Mouse (Mus musculus): ENCODE data around the gene Cuta.
"Not testable (repeated sequence)": the region's sequence is repeated elsewhere in the genome, so short reads cannot be mapped to it uniquely, and the experiment has no call there.

Cuta gene

DNA sequence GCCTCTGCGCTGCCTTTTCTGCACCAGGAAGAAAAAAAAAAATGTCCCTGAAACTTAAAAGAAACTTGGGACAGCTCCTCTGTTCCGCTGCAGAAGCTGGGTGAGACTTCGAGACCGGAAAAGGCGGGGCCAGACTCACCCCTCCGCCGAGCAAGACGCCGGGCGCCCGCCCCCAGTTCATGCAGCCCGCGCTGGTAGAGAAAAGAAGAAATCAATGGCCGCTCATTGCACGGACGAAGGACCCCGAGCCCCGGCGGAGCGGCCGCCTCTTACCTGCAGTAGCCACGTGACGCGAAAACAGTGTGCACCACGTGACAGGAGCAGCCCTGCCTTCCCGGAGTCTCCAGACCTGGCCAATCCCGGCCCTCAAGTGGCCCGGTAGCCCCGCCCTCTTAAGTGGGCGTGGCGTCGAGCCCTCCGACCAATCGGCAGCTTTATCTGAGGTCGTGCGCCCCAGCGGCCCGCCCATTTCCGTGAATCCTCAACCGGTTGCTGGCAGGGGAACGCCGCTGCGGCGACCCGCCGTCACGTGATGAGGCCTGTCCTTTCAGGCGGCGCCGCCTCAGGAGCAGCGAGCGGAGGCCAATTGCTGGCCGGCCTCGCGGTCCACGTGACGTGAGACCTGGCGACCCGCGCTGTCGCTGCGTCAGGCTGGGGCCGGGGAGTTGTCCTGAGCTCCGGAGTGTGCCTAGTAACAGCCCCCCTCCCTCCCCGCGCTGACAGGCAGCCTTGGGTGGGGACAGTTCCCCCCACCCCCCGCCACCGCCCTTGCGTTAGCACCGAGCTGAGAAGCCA, at the start of gene Cuta:
Gene Cuta, minus strand, starts transcription at position 392 of the 795 bp plus-strand sequence.
- peak; percentile 99 to 100 for DNase-seq (ENCODE audit: low read depth in 1 of 2, low spot score in 2 of 2)

GRCm38 (mm10) chr17:26985503-26986179, 46.3 kb upstream of the Cuta start:
- DNase-seq (ENCODE audit: low read depth in 1 of 2, low spot score in 2 of 2), result no peak

- DNase-seq (ENCODE audit: low read depth in 1 of 2, low spot score in 2 of 2), result no peak
Observed at GRCm38 (mm10) chr17:26983382-26983781, 44.0 kb upstream of the Cuta start.

DNA sequence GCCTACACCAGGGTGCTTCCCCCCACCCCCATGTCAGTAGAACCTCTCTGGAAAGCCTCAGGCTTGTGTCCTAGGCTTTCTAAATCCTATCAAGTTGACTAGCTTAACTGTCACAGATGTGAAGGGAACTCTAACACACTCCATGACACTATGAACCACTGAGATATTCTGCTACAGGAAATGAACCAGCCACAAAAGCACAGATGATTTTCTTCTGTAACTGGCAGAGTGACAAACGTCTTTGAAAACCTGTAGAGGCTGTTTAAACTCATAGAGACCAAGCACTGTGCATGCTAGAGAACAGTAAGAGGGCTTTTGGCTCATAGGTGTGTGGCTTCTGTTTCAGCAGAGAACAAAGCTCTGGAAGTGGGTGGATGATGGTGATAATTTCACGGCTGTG, 41.7 kb upstream of the Cuta start:
- no peak for DNase-seq (ENCODE audit: low read depth in 1 of 2, low spot score in 2 of 2)

GRCm38 (mm10) chr17:26979426-26979825, 40.1 kb upstream of the Cuta start:
- no peak for DNase-seq (ENCODE audit: low read depth in 1 of 2, low spot score in 2 of 2)

GRCm38 (mm10) chr17:26977354-26977753, 38.0 kb upstream of the Cuta start:
- DNase-seq (ENCODE audit: low read depth in 1 of 2, low spot score in 2 of 2), result not testable (repeated sequence)

- DNase-seq (ENCODE audit: low read depth in 1 of 2, low spot score in 2 of 2), result no peak
Observed at GRCm38 (mm10) chr17:26975415-26975814, 36.0 kb upstream of the Cuta start.

GRCm38 (mm10) chr17:26974547-26974946, 35.2 kb upstream of the Cuta start:
- DNase-seq (ENCODE audit: low read depth in 1 of 2, low spot score in 2 of 2), result no peak

GRCm38 (mm10) chr17:26972703-26973574, 33.6 kb upstream of the Cuta start, which contains the start of gene Zbtb9:
TSS of gene Zbtb9 (plus strand) at chr17:26973167.
- DNase-seq (ENCODE audit: low read depth in 1 of 2, low spot score in 2 of 2), result peak; percentile 86 to 90

DNA sequence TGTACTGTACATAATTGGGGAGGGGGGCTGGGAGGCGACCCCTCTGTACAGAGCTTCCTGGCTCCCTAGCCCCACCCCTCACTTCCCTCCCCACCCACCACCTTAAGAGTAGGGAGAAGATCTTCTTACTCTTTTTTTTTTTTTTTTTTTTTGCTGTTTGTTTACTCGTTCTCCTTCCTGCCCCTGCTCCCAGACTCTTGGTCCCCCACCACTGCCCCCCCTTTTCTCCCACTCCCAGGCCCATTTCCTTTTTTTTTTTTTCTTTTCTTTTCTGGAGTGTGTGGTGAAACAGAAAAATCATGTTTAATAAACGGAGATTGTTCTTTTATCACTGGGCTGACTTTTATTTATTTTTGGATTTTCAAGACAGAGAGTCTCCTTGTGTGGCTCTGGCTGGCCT, 32.7 kb upstream of the Cuta start:
- no peak for DNase-seq (ENCODE audit: low read depth in 1 of 2, low spot score in 2 of 2)

DNA sequence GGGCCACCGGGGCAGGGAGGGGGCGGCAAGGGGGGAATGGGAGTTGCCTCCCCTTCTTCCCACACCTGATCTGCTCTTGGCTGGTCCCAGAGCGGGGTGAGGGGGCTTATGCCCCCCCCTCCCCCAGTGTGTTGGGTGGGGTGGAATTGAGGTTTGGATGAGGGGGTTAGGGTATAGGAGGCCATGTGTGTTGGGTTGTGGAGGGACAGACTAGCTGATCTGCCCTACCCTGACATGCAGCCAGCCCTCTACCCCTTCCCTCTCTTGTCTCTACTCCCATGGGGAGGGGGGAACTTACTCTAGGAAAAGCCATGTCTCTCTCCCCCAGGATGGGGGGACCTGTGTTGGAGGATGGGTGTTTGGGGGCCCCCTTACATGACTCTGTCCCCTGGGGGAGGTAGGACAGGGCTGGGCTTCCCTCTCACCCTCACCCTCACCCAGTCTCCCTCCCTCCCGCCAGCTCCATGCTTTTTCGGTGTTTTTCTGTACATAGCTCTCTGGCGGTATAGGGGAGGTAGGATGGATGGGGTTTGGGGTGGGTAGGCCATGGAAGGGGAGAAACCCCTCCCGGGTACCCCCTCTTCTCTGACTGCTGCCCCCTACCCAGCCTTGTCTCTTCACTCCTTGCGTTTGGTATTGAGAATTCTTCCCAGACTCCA, 32.0 kb upstream of the Cuta start:
- no peak for DNase-seq (ENCODE audit: low read depth in 1 of 2, low spot score in 2 of 2)

GRCm38 (mm10) chr17:26970221-26970620, 30.9 kb upstream of the Cuta start:
- no peak for DNase-seq (ENCODE audit: low read depth in 1 of 2, low spot score in 2 of 2)

DNA sequence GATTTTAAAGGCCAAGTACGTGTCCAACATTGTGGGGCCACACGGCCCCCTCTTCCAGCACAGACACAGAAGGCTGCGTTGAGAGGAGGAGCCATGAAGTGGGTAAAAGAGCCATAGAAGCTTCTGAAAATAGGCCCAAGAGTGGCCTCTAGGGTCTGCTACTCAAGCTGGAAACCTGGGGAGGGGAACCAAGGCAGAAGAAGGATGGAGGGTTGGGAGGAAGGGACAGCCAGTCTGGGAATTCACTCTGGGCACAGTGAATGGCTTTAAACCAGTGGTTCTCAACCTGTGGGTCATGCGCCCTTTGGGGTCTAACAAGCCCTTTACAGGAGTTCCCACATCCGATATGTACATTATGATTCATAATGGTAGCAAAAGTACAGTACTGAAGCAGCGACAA, 29.9 kb upstream of the Cuta start:
- DNase-seq (ENCODE audit: low read depth in 1 of 2, low spot score in 2 of 2), result no peak

DNA sequence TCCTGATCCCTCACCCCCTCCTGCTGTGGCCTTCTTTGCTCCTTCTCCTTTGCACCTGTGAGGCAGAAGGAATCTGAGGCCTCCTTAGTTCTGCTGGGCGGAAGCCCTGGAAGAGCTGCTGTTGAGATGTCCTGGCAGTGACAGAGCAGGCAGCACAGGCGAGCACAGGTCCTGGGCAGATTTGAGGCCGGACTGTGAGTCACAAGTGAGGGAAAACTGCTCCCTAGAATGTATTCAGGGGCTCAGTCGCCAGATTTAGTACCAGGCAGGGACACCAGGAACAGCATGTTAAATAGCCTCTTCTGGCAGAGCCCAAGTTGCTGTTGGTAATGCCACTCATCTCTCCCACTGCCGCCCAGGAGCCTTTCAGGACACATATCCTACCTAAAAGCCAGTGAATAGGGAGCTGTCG, 28.8 kb upstream of the Cuta start:
- no peak for DNase-seq (ENCODE audit: low read depth in 1 of 2, low spot score in 2 of 2)

GRCm38 (mm10) chr17:26967477-26967876, 28.1 kb upstream of the Cuta start:
- DNase-seq (ENCODE audit: low read depth in 1 of 2, low spot score in 2 of 2), result no peak

- no peak for DNase-seq (ENCODE audit: low read depth in 1 of 2, low spot score in 2 of 2)
Observed at GRCm38 (mm10) chr17:26966993-26967392, 27.6 kb upstream of the Cuta start.

DNA sequence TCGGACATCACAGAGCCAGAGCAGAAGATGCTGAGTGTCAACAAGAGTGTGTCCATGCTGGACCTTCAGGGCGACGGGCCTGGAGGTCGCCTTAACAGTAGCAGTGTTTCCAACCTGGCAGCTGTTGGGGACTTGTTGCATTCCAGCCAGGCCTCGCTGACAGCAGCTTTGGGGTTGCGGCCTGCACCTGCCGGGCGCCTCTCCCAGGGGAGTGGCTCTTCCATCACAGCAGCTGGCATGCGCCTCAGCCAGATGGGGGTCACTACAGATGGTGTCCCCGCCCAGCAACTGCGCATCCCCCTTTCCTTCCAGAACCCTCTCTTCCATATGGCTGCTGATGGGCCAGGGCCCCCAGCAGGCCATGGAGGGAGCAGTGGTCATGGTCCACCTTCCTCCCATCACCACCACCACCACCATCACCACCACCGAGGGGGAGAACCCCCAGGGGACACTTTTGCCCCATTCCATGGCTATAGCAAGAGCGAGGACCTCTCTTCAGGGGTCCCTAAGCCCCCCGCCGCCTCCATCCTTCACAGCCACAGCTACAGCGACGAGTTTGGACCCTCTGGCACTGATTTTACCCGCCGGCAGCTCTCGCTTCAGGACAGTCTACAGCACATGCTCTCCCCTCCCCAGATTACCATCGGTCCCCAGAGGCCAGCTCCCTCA, 22.3 kb upstream of the Cuta start:
- no peak for DNase-seq (ENCODE audit: low read depth in 1 of 2, low spot score in 2 of 2)

DNA sequence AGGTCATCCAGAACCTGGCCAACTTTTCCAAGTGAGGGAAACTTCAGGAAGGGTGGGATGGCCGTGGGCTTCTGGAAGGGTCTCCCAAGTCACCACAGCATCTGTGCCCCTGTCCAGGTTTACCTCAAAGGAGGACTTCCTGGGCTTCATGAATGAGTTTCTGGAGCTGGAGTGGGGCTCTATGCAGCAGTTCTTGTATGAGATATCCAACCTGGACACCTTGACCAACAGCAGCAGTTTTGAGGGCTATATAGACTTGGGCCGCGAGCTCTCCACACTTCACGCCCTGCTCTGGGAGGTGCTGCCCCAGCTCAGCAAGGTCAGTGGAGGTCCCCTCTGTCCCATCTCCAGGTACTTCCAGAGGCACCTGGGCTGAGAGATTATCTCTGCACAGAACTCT, 20.4 kb upstream of the Cuta start:
- no peak for DNase-seq (ENCODE audit: low read depth in 1 of 2, low spot score in 2 of 2)

DNA sequence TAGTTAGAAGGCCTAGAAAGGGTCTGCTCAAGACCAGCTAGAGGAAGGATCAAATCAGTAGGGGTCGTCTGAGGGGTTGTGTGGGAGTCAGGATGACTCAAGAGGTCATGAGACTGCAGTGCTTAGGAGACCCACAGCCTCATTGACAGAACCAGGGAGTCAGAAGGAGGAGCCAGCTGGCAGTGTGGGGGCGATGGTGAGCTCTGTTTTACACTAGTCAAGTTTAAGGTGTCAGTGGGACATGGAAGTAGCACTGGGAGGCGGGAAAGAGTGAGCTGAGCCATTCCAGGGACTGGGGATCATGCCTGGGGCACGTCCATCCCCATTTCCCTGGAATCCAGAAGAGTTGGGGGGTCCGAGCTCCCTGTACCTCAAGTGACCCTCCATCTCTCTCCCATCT, 19.5 kb upstream of the Cuta start:
- no peak for DNase-seq (ENCODE audit: low read depth in 1 of 2, low spot score in 2 of 2)

DNA sequence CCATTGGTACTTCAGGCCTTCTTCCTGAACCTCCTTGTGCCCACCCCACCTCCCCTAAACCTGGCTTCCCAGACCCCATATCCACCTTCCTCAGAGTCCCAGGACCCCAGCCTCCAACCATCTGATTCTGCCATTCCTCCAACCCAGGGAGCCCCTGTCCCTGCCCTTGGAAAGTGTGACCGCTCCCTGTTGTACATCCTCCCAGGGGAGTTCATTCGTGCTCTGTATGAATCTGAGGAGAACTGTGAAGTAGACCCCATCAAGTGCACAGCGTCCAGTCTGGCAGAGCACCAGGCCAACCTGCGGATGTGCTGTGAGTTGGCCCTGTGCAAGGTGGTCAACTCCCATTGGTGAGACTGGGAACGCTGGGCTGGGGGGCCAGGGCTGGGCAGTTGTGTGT, 18.5 kb upstream of the Cuta start:
- no peak for DNase-seq (ENCODE audit: low read depth in 1 of 2, low spot score in 2 of 2)

GRCm38 (mm10) chr17:26956895-26957294, 17.5 kb upstream of the Cuta start:
- no peak for DNase-seq (ENCODE audit: low read depth in 1 of 2, low spot score in 2 of 2)
